Mouse (Mus musculus) 3T3-L1 (cell line): ENCODE measurements at regions not wholly inside any gene's neighbourhood (a gene's known extent, or its start where the extent isn't known, plus 50 kb on each side); places are given as distances from the start of the nearest gene placed in this dataset.

ENCODE experiments used
- DNase-seq: peaks from one replicate; pipeline ENCODE4 v3.0.0-alpha.2; 2015; ENCODE audit warnings: low read depth, low spot score

DNA sequence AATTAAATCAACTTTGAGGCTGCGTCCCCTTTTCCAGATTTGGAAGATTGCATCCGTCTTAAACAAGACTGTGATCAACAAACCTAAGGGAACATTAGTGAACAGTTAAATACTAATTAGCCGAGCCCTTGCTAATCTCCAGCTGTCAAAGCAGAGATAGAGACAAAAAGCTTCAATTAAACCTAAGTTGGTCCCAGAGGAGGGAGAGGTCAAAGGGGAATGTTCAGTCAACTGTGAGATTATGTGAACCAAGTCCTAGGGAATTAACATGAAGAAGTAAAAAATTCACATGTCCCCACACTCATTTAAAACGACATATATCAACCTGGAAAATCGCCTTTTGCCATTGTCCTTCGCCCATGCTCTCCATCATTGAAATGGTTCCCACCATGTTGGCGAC lies 59.7 kb upstream of the Tbx20 start:
- DNase-seq = no peak

DNA sequence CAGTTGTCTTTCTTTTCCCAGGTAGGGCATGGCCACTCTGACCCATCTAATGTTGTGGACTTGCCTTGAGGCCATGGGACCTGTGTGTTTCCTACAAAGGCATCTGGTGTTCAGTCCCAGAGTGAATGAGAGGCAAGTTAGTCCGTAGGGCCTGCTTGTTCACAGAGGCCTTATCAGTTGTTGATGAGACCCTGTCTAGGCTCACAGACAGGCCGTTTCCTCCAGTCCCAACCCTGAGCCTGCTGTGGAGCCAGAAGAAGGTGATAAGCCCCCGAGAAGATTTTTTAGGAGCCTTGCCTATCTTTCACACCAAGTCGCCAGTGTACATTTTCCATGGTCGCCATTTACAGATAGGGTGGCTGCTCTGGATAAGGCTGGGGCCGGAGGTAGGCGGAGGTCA lies 74.1 kb upstream of the Tbx20 start:
- DNase-seq = no peak

DNA sequence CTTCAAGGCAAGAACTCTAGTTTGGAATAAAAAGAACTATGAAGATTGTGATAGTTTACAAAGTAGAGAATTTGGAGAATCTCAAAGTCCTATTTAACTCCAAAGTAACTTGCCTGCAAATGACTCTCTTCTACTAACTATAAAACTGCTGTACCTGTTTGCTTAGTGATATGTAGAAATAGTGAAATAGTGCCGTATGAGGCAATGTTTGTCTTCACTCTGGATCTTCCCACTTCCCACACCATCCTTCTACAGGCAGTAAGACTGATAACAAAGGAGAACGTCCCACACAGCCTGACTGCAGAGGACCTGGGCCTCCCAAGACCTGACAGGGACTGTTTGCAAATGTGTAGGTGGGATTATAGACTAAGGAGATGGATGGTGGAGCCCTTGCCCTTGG lies 85.4 kb upstream of the Tbx20 start:
- DNase-seq = no peak

DNA sequence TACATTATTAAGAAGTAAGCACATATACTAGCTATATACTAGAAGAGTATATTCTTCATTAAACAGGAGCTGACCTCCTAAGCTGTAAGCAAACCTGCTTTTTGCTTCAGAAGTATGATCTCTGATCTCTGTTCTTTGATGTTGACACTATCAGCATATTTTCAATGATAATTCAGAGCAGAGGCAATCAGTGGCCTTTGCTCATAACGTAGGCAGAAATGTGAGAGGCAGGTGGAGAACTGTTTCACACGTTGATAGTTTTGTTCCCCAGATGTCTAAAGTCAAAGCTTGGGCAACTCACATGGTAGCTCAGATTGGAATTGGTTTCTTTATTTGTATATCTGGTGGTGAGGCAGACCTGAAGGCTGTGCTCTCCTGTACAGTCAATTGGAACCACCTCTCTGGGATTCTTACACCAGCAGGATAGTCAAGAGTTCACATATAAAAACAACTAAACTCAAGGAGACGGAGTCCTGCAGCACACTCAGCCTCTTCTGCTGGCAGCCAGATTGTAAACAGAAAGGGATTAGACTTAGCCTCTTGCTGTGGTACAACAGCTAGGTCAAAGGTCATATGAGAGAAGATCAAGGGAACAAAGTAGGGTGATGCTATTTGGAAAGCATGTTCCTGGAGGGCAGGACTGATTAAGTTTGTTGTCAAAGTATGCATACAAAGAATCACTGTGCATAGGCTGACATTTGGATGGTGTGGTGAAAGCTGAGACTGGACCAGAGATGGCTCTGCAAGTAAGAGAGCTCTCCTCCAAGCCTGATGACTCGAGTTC lies 92.5 kb upstream of the Tbx20 start:
- DNase-seq = no peak

DNA sequence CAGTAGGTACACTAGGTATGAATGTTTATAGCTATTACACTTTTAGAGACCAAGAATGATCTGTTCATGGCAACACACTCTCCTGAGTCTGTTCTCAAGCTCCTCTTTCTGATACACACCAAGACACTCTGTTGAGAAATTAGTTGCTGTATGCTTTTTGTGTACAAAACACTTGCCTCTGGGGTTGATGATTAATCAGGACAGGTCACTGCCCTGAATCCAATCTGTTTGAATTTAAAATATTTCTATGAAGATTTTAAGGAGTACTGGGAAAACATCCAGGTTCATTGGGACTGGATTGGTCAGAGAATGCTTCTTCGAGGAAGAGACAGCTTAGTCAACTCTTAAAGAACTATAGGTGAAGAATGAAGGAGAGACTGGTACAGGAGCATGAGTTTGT lies 94.6 kb upstream of the Tbx20 start:
- no peak for DNase-seq

DNA sequence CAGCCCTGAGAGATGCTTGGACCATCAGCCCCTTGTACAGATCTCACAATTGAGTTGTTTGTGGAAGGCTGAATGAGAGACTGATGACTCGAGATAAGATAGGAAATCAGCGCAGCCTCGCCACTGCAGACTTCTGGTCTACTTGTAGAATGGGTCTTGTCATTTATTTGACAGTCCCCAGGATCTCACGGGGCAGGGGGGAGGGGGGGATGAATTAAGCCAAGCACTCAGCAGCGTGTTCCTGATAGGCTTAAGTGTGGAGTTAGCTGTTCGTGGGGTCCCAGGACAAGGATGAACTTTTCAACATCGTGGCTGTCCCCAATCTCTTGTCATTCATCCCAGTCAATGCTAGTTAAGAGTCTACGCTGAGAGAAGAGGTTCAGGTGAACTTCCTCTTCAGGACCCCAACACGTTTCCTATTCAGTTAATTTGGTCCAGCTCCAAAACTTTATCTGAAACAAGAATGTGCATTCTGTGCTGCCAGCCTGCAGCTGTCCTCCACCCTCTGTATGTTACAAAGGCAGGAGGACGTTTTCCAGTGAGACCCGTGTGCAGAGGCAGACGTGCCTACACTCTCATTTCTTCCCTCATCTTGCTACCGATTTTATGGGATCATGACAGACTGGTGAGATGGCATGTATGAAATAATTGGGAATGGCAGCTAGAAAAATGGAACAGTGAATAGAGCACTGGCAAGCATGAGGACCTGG lies 100.5 kb upstream of the Tbx20 start:
- DNase-seq = no peak

DNA sequence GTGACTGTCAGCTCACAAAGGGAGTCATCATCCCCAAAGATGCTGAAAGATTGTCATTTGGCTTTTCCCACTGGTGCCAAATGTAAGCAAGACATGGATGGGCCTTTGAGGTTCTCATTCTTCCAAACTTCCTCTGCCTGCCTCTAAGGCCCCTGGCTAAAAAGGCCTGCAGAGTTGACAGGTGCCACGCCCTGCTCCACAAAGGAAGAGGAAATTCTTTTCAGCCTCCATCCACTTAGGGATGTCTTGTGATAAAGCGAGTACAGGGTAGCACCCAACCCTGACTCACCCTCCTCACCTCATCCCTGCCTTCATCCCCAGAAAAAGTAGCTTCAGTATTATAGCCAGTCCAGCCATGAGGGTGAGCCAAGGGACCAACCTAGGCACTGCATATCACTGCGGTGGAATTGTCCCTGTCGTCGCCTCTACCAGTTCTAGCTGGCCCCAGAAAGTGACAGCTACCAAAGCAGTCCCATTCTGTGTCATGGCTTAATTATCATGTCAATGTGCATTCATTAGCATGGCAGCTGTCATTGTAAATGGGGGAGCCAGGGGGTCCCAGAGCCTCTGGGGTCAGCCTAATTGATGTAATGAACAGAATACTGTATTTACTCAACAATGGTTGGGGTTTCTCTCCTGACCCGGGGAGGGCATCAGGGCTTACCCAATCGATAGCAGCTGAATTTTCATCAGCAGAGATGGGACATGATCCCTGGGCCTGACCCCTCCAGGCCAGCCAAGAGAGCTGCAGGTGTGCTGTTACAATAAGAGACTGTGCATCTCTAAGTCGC lies 104.5 kb upstream of the Tbx20 start:
- DNase-seq = no peak

DNA sequence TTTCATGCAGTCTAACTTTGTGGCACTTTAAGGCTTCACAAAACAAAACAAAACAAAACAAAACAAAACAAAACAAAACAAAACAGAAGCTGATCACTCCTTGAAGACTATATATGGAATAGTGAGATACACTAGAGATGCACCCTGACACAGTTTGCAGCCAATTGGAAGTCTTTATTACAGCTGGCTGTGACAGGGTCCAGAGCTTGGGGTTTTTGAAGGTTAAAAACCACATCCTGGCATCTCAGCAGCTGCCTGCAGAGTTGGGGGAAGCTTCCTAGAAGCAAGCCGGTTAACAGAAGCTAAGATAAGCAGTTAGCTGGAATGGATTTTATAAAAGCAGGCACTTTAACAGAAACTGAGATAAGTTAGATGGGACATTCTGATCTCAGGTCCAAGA lies 105.6 kb upstream of the Tbx20 start:
- DNase-seq = no peak

DNA sequence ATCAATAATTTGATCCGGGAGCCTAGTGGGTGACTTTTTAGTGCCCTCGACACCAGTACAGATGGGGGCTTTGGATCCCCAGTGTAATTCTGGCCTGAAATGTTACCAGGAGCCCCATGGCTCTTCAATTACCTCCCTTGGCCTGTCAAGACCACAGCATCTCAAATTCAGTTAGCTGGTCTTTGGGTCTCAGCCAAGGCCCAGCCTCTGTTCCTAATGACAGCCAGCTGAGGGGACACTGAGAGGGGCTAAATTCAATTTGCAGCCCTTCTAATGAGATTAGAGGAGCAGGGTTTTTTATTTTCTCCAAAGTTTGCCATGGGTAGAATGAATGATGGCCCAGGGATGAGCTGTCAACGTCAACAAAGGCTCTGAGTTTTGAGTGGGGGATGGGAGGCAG lies 109.9 kb upstream of the Tbx20 start:
- no peak for DNase-seq

DNA sequence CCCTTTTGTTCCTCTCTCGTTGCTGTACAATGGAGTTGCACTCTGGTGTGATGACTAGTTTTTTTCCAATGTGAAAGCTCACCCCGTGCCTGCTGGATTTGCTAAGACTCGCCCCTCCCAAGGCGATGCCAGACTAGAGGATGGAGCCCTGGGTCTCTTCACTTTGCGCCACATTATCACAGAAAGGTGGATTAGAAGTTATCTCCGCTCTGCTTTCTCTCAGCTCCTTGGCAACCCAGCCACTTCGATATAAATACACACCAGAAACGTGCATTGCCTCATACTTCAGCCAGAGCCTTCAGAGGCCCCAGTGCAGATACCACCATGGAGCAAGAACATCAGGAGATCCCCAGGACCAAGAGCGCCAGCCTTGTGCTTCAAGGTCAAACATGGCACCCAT lies 114.2 kb upstream of the Tbx20 start:
- DNase-seq = no peak

DNA sequence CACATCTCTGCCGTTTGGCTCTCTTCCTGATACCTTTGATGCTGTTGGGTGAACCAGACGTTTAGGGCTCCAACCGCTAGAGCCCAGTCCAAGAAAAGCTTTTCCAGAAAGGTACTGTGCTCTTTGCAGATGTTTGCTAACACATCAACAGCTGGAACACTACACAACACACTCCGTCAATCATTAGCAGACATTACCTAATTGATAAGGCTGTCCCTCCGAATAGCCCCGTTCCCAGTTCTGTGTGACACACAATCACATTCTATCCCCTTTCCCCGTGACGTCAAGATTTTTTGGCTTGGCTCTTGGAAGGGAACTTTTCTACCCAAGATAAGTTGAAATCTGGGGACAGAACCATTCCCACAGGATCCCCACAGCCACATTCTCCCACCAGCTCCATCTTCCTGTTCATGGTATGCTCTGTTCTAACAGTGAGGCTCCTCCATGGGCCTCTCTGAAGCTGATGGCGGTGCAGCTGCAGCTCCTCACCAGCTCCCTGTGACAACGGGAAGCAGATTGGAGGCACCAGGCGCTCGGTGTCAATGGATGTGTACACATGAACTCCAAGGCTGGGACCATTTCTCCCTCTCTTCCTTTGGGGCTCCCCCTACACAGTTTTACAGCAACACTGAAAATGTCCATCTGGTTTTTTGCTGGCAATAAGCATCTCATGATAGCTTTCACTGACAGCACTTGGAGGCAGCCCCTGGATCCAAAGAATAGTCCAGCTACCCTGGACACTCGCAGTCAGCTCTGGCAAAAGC lies 122.6 kb upstream of the Tbx20 start:
- no peak for DNase-seq

DNA sequence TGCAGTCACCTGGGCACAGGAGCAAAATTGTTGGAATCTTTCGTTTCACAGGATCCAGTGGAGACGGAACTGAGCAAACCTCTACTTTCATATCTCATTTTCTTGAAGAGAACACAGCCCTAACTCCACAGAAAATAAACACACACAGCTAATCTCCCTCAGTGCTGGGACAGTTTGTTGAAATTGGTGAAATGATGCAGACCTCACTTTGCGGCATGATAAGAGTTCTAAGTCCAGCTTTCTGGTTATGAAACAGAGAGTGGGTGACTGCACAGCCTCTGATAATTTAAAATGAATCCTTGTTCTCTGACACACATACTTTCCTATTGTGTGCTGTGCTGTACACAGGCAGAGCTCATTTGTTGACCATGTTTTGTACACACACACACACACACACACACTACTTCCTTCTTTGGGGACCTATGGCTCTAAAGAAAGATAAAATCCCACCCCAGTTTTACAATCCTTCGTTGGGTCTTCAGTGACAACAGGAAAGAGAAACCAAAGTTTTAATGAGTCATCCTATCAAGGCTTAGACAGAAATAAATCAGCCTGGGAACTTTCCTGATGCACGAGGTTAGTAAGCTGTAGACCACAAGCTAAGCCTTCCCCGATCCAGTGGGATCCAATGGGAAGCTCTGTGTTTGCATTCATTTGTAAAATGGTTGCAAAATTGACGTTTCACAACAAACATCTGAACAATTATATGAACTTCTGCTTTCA lies 125.3 kb upstream of the Tbx20 start:
- peak; percentile 37 for DNase-seq

DNA sequence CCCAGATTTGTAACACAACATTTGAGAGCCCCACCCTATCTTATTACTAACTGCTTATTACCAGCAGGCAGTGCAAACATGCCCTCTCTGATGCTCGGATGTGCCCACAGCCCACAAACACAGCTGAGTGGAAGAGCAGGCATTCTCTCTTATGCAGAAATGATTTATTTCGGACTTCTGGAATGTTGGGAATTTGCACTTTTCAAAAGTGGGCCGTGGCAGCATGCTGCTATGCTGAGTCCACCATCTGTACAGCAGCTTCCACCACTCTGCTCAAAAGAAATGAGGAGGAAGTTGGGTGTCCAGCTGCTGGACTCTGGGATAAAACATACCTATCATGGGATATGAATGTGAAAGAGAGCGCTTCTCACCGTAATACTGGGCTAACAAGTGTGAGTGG lies 129.6 kb upstream of the Tbx20 start:
- DNase-seq = peak; percentile 10

DNA sequence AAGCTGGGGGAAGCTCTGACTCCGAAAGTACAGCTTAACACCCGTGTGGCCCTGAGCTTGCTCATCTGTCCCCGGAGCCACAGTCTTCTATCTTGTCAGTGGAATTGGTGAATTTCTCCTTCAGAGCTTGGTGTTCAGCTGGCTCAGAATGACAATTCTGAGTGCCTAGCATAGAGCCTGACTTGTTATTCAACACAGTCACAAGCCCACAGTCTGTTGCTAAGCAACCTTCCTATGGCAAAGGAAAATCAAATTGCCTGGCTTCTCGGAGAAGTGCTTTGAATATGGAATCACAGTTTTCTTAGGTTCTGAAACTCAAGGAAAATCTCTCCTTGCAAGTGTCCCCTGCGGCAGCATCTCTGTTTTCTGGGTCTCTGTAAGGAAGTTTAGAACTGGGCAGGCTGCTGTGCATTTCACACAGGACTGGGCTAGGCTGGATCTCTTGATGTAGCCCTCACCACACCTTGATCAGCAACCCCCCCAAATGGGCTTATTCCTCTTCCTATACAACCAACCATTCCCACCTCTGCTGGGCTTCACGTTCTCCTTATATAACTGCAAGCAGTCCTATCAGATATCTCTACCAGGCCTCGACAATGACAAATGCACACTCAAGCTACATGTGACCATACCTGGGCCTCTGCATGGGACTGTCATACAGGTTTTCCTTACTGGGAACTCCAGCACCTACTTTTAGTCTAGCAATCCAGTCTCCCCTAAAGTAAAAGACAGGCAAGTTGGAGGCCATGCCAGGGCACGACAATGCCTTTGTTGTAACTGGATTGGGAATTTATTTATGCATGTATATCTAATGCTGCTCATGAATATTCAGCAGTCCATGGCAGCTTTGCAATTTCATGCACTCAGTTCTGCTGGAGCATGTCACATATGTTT lies 135.2 kb upstream of the Tbx20 start:
- DNase-seq = no peak

DNA sequence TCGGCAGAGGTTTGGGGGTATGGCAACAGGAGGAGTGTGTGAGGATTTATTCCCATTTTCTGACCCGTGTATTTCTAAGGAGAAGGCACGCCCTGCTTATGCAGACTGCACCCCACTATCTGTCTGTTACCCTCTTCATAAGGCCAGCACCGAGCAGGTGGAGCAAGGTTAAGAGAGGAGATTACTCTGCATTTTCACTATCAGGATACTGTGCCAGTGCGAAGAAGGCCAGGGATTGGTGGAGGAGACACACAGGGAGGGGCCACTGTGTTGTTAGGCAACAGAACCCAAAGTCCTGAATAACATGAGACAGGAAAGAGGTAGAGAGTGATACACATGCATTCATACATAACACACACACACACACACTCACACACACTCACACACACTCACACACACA lies 136.6 kb upstream of the Tbx20 start:
- DNase-seq = no peak

DNA sequence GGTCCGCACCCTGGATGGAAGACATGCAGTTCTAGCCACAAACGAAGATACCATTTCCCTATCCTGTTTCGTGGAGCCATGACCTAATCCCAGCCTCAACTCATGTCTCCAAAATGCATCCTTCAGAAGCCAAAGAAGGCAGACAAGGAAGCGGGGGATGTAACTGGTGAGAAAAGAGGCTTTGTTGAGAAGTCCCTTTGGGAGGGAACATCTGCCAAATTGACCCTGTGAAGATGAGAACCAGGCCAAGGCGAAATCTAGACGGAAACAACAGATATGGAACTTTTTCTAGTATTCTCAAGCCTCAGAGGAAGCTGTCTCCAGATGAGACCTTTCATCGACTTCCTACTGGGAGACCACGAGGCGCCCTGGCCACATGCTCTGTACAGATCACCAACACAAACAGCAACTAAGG lies 145.9 kb upstream of the Tbx20 start:
- no peak for DNase-seq

DNA sequence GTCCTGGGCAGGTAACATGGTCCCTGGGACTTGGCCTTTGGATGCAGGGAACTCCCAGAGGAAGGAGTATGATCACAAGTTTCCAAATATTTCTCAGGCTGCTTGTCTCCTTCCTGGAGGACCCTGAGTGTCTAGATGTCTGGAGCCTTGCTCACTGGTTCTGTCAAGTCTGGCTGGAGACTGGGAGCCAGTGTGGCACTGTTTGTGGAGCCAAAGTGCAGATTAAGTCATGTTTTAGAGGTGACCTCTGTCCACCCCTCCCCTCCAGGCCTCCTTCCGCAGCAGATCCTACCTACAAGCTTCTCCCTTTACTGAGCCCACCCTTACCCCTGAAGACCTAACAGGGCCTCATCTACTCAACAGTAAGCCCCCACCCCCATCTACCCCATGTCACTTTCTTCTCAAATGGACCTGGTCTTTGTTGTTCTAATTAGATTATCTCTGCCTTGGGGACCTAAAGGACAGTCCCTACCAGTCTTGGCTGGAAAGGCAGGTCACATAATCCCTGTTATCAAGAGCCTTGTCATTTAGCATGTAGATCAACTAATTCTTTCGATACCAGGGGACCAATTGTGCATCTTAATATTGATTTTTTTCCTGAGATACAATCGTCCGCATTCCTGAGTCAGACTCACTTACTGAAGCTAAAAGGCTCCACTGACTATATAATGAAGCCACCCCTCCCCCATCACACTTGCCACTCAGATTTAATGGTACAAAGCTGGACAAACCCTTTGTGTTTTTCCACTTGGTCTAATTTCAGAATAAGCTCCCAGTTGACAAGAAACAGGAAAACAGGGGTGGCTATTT lies 148.2 kb upstream of the Tbx20 start:
- DNase-seq = no peak

DNA sequence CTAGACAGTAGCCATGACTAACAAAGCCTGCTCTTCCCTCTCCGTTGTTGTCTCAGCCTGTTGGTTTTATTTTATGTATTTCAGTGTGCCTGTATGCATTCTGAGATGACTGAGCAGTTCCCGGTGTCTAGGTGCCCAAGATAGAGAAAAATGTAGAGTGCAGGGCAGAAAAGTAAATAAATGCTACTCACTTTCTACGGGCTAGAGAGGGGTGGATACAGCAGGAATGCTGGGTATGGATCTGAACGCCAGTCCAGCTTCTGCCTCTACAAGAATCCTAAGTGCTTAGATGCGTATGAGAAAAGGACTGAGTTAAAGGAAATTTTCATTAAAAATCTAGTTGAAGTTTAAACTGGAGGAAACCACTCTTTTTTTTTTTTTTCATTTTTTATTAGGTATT lies 149.4 kb upstream of the Tbx20 start:
- DNase-seq = no peak

DNA sequence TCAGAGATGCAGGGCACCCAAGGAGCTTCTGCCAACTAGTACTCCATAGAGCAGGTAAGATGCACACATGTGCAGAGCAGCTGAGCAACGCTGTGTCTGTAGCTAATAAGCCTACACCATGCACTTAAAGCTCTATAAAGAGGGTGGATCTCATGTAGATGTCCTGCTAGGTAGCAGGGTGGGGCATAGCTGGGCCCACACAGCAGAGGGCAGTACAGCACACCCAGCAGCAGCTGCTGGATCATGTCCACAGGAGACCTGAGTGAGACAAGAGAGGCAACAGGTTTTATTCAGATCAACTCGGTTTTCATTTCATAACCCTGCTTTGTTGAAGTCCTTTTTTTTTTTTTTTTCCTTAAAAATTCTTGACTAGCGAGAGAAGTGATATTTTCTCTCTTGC lies 151.5 kb upstream of the Gm10181 start:
- DNase-seq = peak; percentile 48
